Mouse (Mus musculus) stomach, postnatal 0 days (tissue): ENCODE data around the gene Zfp119b. TPM values are rescaled to one million over a fixed set of nuclear protein-coding genes. Genes with fewer than 3 reads are reported as not detected.

ENCODE experiments used
- ATAC-seq: fragments of 200-750 bp; cut with Nextera tagmentation; 2 replicates; pipeline ENCODE4 v1.8.0; 2017; ENCODE audit not compliant: low FRiP score, low TSS enrichment
- DNase-seq: peaks from one replicate; pipeline ENCODE4 v3.0.0-alpha.2; 2016; ENCODE audit warnings: low spot score
- H3K27ac ChIP-seq: fragments of 300-500 bp; sonication (generic); replicated peaks from 2 replicates; pipeline ENCODE4 v1.5.1; 2014; ENCODE audit warnings: mild to moderate bottlenecking, control low read depth
- H3K27me3 ChIP-seq: fragments of 300-500 bp; sonication (generic); 2 replicates; pipeline ENCODE4 v1.6.1; 2014; ENCODE audit warnings: low read length; ENCODE audit not compliant: control insufficient read depth, insufficient read depth
- H3K36me3 ChIP-seq: fragments of 300-500 bp; sonication (generic); 2 replicates; pipeline ENCODE4 v1.6.1; 2014; ENCODE audit warnings: low read length, mixed read lengths; ENCODE audit not compliant: control insufficient read depth, insufficient read depth
- H3K4me1 ChIP-seq: fragments of 300-500 bp; sonication (generic); replicated peaks from 2 replicates; pipeline ENCODE4 v1.6.1; 2014; ENCODE audit warnings: antibody characterized with exemption; ENCODE audit not compliant: control insufficient read depth, insufficient read depth
- H3K4me2 ChIP-seq: fragments of 300-500 bp; sonication (generic); replicated peaks from 2 replicates; pipeline ENCODE4 v1.6.1; 2014; ENCODE audit warnings: low read depth, mild to moderate bottlenecking, control low read depth, moderate library complexity
- H3K4me3 ChIP-seq: fragments of 300-500 bp; sonication (generic); 2 replicates; pipeline ENCODE4 v1.5.1; 2014; ENCODE audit warnings: low read depth, low read length, control low read depth
- H3K9ac ChIP-seq: fragments of 300-500 bp; sonication (generic); 2 replicates; pipeline ENCODE4 v1.6.1; 2014; ENCODE audit warnings: mild to moderate bottlenecking, low read length, control low read depth, mixed read lengths
- H3K9me3 ChIP-seq: fragments of 300-500 bp; sonication (generic); 2 replicates; pipeline ENCODE4 v1.6.1; 2016; ENCODE audit warnings: low read length; ENCODE audit not compliant: control insufficient read depth
- CTCF ChIP-seq: IDR thresholded peaks from 2 replicates; pipeline ENCODE4 v1.5.1; 2016; ENCODE audit warnings: antibody characterized with exemption, low read depth, mild to moderate bottlenecking, moderate library complexity
- EP300 ChIP-seq: optimal IDR thresholded peaks from 2 replicates; pipeline ENCODE3; 2016; ENCODE audit warnings: antibody characterized with exemption
- WGBS: fragments of 180-500 bp; shearing (Covaris S2); extraction: QIAGEN DNeasy Blood & Tissue Kit; methylation state at CpG from one replicate; pipeline ENCODE4 v1.1.7; 2014; 5-methylcytosine and 5-hydroxymethylcytosine counted together
- polyA plus RNA-seq: library from polyadenylated mRNA; unstranded; fragments of >200 nt; fragmentation: Nextera tagmentation; extraction: Ambion mirVana; gene quantifications from 2 replicates; pipeline ENCODE4 v1.2.1, GENCODE M21; 2015

The Zfp119b gene
- polyA plus RNA-seq, 1 experiment from 2014 or later, result 5.8 TPM

- Histone ChIP-seq H3K4me2 (no peak overlapping the region), H3K27me3 (no peaks in the 10 kb centered on the region), H3K9me3 (no peaks in the 10 kb centered on the region), H3K4me1 (no peaks in the 10 kb centered on the region), H3K9ac (no peak overlapping the region), H3K36me3 (peaks cover 20% of the 10 kb centered on the region), H3K4me3 (no peak overlapping the region), H3K27ac (no peak overlapping the region)
- no peak for TF ChIP-seq EP300
- TF ChIP-seq CTCF, result no peak
- WGBS, result 91% methylated on average over 4 of the region's 4 CpGs
- DNase-seq (no peak), ATAC-seq (no peak)
These were observed 17.9 kb upstream of the Zfp119b start for GRCm38 (mm10) chr17:55967186-55967585.

GRCm38 (mm10) chr17:55964996-55965395 is 15.7 kb upstream of the Zfp119b start:
- Histone ChIP-seq H3K4me1 (no peaks in the 10 kb centered on the region), H3K4me2 (no peak overlapping the region), H3K36me3 (peaks cover 22% of the 10 kb centered on the region), H3K9me3 (no peaks in the 10 kb centered on the region), H3K27me3 (no peaks in the 10 kb centered on the region), H3K9ac (no peak overlapping the region), H3K27ac (no peak overlapping the region), H3K4me3 (no peak overlapping the region)
- ATAC-seq, result no peak
- no peak for TF ChIP-seq CTCF
- TF ChIP-seq EP300, result no peak
- 85% methylated on average over 9 of the region's 9 CpGs for WGBS
- no peak for DNase-seq

GRCm38 (mm10) chr17:55964496-55964895 is 15.2 kb upstream of the Zfp119b start:
- Histone ChIP-seq H3K4me1 (0 out of 2 replicates have a peak, but pooled peaks cover 2% of the 10 kb centered on the region), H3K36me3 (peaks cover 22% of the 10 kb centered on the region), H3K4me3 (no peak overlapping the region), H3K4me2 (no peak overlapping the region), H3K27ac (no peak overlapping the region), H3K9ac (no peak overlapping the region), H3K27me3 (no peaks in the 10 kb centered on the region), H3K9me3 (no peaks in the 10 kb centered on the region)
- ATAC-seq (no peak), DNase-seq (no peak)
- TF ChIP-seq EP300, result no peak
- no peak for TF ChIP-seq CTCF
- WGBS, result 90% methylated on average over 10 of the region's 10 CpGs

- ATAC-seq (no peak), DNase-seq (peak; percentile 16)
- H3K9ac ChIP-seq, result no peak overlapping the region
- H3K4me1 ChIP-seq, result 0 out of 2 replicates have a peak, but pooled peaks cover 4% of the 10 kb centered on the region
- H3K9me3 ChIP-seq, result no peaks in the 10 kb centered on the region
- H3K36me3 ChIP-seq, result peaks cover 22% of the 10 kb centered on the region
- H3K4me2 ChIP-seq, result no peak overlapping the region
- no peak overlapping the region for H3K4me3 ChIP-seq
- TF ChIP-seq EP300 (no peak), CTCF (no peak)
- H3K27ac ChIP-seq, result no peak overlapping the region
- no peaks in the 10 kb centered on the region for H3K27me3 ChIP-seq
- WGBS, result 67% methylated on average over 14 of the region's 14 CpGs
These were observed 13.9 kb upstream of the Zfp119b start for GRCm38 (mm10) chr17:55963171-55963570.

- ATAC-seq, result no peak
- H3K27ac ChIP-seq, result no peak overlapping the region
- H3K9ac ChIP-seq, result no peak overlapping the region
- no peak for DNase-seq
- peaks cover 13% of the 10 kb centered on the region for H3K36me3 ChIP-seq
- 94% methylated on average over 7 of the region's 7 CpGs for WGBS
- no peak overlapping the region for H3K4me2 ChIP-seq
- no peak for TF ChIP-seq EP300
- TF ChIP-seq CTCF, result no peak
- 0 out of 2 replicates have a peak, but pooled peaks cover 4% of the 10 kb centered on the region for H3K4me1 ChIP-seq
- H3K4me3 ChIP-seq, result no peak overlapping the region
- H3K27me3 ChIP-seq, result no peaks in the 10 kb centered on the region
- H3K9me3 ChIP-seq, result no peaks in the 10 kb centered on the region
These were observed 12.3 kb upstream of the Zfp119b start for GRCm38 (mm10) chr17:55961631-55962030.

GRCm38 (mm10) chr17:55960791-55961190 is 11.5 kb upstream of the Zfp119b start:
- Histone ChIP-seq H3K4me1 (0 out of 2 replicates have a peak, but pooled peaks cover 4% of the 10 kb centered on the region), H3K9me3 (no peaks in the 10 kb centered on the region), H3K9ac (no peak overlapping the region), H3K36me3 (peaks cover 9% of the 10 kb centered on the region; the same call in 1 of the 2 replicates), H3K27ac (no peak overlapping the region), H3K27me3 (no peaks in the 10 kb centered on the region), H3K4me2 (no peak overlapping the region), H3K4me3 (no peak overlapping the region)
- DNase-seq (no peak), ATAC-seq (no peak)
- TF ChIP-seq EP300 (no peak), CTCF (no peak)
